Mouse (Mus musculus) cerebellum, adult 9-11 months (tissue): ENCODE measurements around the gene Cox17.

Experiments used
- DNase-seq: peaks from one replicate; pipeline ENCODE4 v3.0.0; 2022

The Cox17 gene

GRCm38 (mm10) chr16:38349881-38350280, 3.1 kb downstream of the Cox17 start:
- DNase-seq: no peak

- no peak for DNase-seq
Measured at GRCm38 (mm10) chr16:38350361-38350855, 3.6 kb downstream of the Cox17 start.

DNA sequence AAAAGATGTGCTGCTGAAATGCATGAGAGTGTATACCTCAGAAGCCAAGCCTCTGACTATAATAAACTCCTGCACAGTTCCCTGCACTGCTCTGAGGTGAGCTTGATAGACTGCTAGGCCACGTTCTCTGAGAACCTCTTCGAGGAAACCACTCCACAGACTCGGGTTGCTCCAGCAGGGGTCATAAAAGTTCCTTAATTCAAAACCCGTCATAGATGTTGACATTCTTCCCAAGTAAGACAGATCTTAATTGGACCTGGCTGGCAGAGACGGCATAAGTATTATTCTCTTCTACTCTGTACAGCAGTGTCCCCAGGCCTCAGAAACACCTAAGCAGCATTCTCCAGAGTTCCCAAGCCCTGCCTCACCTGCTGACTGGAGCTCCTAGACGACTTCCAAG, 4.1 kb downstream of the Cox17 start:
- no peak for DNase-seq

DNA sequence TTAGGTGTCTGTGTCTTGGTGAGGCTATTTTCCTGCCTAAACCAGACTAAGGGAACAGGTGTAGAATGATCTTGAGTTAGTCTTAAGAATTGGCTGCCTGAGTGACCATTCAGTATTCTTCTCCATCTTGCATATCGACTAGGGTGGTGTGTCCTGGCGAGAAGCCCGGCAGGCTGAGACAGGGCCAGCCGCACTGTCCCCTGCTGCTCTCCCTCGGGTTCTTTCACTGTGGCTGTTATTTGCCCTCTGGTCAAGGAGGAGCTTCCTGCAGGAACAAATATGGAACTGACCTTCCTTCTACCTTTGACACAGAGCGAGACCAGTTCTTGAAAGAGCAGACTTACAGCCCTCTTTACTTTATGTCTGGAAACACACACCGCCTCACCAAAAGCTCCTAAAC, 5.2 kb downstream of the Cox17 start:
- no peak for DNase-seq

- no peak for DNase-seq
Measured at GRCm38 (mm10) chr16:38352851-38353250, 6.1 kb downstream of the Cox17 start.

DNA sequence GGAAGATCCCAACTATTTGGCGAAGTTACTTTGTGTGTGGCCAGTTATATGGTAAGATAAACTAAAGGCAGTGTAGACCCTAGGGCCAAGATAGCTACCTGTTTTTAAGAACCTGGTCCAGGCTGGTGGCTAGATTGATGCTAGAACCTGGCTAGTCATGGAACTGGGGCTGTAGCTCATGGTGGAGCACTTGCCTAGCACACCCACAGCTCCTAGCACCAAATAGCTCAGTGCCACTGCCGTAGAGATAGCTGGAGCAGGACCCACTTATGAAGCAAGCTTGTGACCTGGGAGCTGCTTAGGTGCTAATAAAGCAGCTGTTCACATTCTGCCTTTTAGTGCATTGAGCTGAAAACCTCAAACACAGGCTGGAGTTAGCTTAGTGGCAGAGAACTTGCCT, 6.9 kb downstream of the Cox17 start:
- DNase-seq: no peak

- no peak for DNase-seq
Measured at GRCm38 (mm10) chr16:38354185-38354913, 7.6 kb downstream of the Cox17 start.

- DNase-seq: no peak
Measured at GRCm38 (mm10) chr16:38358256-38358812, 11.5 kb downstream of the Cox17 start.

GRCm38 (mm10) chr16:38359241-38359640, 12.4 kb downstream of the Cox17 start:
- no peak for DNase-seq

DNA sequence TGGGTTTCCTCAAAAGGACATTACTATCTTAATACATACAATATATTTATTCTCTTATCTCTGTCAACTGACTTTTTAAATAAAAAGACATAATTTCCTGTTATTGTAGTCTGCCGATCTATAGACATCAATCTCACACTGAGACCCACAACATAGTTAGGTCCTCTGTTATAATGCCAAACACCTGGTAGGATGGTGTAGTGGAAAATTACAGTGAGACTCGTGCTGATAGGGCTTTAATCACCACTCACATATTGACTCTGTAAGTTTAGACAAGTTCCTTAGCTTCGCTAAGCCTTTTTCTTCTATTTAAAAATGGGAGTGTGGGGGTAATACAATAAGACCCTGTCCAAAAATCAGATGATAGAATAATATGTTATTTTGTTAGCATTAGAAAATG, 13.1 kb downstream of the Cox17 start:
- no peak for DNase-seq

DNA sequence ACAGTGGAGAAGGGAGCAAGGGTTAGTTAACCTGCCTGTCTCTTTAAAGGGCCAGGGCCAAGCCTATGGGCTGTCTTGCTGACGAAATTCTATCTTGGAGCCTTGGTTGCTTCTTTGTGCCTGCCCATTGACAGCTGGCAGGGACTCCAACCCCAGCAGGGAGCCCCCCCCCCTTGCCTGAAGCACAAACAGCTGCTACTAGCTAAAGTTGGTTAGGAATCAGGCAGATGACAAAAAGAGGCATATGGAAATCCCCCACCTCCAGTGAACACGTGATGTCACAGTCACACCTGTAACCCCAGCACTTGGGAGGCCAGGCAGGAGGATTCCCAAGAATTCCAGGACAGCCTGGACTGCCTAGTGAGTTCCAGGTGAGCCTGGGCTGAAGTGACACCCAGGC, 13.5 kb downstream of the Cox17 start:
- no peak for DNase-seq

GRCm38 (mm10) chr16:38361933-38362332, 15.1 kb downstream of the Cox17 start, which contains the start of gene Popdc2:
TSS of gene Popdc2 (plus strand) at chr16:38362209.
- no peak for DNase-seq

DNA sequence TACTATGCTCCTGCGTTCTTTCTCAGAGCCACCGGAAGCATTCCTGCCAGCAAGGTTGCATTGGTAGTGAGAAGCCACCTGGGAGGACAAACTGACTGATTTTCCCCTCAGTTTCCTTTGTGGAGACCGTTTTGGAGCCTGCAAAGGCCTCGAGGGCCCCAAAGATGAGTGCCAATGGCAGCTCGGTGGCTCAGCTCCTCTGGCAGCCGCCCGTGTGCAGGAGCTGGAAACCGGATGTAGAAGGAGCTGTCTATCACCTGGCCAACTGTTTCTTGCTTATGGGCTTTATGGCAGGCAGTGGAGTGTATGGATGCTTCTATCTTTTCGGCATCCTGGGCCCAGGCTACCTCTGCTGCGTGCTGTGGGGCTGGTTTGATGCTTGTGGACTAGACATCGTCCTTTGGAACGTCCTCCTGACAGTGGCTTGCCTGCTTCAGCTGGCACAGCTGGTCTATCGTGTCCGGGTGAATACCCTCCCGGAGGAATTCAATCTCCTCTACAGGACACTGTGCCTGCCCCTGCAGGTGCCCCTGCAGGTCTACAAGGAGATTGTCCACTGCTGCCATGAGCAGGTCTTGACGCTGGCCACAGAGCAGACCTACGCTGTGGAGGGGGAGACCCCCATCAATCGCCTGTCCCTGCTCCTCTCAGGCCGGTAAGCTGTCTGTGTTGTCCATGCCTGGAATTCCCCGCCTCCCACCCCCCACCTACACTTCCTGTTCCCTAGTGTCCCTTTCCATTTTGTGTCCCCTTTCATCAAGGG, 15.9 kb downstream of the Cox17 start:
- DNase-seq: no peak

- no peak for DNase-seq
Measured at GRCm38 (mm10) chr16:38363256-38363595, 16.4 kb downstream of the Cox17 start.

DNA sequence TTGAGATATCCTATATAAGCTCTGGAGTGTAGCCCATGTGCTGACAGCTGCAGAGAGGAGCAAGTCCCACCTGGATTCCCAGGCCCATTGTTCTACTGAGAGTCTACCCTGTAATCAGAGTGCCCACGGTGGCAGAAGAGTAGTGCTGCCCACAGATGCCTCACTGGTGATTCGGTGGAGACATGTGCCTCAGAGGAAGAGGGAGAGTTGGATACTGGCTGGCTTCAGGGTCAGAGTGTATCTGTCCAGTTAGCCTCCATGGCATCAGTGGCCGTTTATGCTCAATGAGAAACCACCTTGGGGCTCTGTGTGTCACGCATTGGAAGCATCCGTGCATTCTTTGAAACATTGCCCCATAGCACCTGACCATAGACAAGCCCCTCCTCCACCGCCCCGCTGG, 16.9 kb downstream of the Cox17 start:
- no peak for DNase-seq

DNA sequence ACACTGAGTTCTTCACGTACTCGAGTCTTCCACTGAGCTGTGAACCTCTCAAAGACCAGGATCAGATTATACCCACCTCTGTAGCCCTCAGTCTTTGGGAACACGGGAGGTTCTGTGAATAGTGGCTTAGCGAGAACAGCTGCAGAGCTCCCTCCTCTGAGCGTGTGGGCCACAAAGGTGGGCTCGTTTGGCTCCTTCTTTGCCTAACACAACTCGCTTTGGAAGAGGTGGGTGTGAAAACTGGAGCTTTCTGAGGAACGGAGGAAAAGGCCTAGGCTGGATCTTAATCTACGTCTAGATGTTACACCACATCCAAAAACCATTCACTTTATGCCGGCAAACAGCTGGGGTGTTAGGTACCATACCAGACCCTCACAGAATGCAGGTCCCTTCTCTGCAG, 18.6 kb downstream of the Cox17 start:
- no peak for DNase-seq

GRCm38 (mm10) chr16:38366231-38366630, 19.4 kb downstream of the Cox17 start:
- no peak for DNase-seq

DNA sequence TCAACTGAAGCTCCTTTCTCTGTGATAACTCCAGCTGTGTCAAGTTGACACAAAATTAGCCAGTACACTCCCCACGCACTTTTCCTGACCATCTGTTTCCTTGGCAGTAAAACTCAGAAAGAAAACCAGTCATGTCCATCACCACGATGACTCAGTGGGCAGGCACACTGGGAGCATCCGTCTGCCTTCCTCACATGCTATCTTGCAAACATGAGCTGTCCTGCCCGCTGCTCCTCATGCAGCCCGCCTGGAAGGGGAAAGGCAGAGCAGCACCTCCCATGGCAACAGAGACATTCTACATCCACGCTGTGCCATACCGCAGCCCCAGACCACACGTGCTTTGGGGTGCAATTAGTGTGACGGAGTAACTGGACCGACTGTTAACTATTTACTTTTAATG, 21.5 kb downstream of the Cox17 start:
- DNase-seq: peak; percentile 47

GRCm38 (mm10) chr16:38369000-38369399, 22.2 kb downstream of the Cox17 start:
- DNase-seq: no peak

DNA sequence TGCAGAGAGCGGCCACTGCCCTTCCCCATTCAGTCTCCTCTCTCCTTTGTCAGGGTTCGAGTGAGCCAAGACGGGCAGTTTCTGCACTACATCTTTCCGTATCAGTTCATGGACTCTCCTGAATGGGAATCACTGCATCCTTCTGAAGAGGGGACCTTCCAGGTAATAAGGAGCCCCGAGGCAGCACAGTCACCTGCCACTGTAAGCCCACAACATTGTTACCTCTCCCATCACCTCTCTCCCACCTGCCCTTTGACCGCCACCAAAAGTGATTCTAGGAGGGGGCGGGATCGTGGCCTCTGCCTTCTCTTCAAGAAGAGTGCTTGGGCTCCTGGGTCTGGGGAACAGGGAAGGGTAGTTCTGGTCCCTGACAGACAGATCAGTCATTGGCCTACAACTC, 22.6 kb downstream of the Cox17 start:
- DNase-seq: no peak

- no peak for DNase-seq
Measured at GRCm38 (mm10) chr16:38369992-38370484, 23.2 kb downstream of the Cox17 start.

- no peak for DNase-seq
Measured at GRCm38 (mm10) chr16:38370633-38371374, 24.0 kb downstream of the Cox17 start.

DNA sequence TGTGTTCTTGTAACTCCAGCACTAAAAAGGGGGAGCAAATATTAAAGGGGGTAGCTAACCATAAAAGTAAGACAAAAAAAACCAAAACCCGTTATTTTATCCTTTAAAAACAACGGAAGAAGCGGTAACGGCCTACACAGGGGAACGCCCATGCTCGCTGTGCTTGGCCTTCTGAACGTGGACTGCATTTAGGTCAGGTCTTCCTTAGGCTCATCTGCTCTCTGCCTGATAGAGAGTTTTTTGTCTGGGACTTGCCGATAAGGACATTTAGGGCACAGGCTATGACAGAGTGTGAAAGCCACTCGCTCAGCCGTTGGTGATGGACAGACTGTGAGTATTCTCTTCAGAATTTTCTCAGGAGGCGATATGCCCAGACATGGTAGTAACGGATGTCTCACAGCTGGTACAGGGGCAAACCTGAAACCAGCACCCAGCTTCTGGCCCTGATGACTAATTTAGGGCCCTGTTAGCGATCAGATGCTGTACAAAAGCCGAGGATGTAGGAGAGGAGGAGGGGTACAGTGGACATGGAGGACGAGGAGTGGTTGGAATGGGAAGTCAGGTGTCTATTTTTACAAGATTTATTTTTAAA, 25.0 kb downstream of the Cox17 start:
- no peak for DNase-seq
